Mouse (Mus musculus) layer of hippocampus, postnatal 10 days (tissue): Measurements from ENCODE around the gene Spata31d1c. TPM values are rescaled to one million over a fixed set of nuclear protein-coding genes. Genes with fewer than 3 reads are reported as not detected.

Experiments used
- DNase-seq, 2 experiments: peaks; one replicate each; pipeline ENCODE4 v3.0.0; 2021; ENCODE audit warnings: low spot score in 2 of 2
- long read RNA-seq: library from polyadenylated mRNA; stranded (forward); transcript quantifications from one replicate; pipeline ENCODE4 v2.0.0, GENCODE M21; 2023
- total RNA-seq, 2 experiments: library from RNA; stranded (reverse); gene quantifications; 2 replicates each; pipeline ENCODE4 v1.2.3; 2021

Spata31d1c gene
- total RNA-seq, result not detected
- long read RNA-seq, result 0 reads

GRCm38 (mm10) chr13:65032758-65033157, at the start of gene Spata31d1c:
Spata31d1c (plus strand) TSS chr13:65033058.
- DNase-seq, result no peak

- DNase-seq, result no peak
Measured at GRCm38 (mm10) chr13:64988828-64989227, 44.0 kb upstream of the Spata31d1c start.

GRCm38 (mm10) chr13:65005414-65005813, 27.4 kb upstream of the Spata31d1c start:
- no peak for DNase-seq

GRCm38 (mm10) chr13:65006760-65007159, 26.1 kb upstream of the Spata31d1c start:
- DNase-seq, result no peak

DNA sequence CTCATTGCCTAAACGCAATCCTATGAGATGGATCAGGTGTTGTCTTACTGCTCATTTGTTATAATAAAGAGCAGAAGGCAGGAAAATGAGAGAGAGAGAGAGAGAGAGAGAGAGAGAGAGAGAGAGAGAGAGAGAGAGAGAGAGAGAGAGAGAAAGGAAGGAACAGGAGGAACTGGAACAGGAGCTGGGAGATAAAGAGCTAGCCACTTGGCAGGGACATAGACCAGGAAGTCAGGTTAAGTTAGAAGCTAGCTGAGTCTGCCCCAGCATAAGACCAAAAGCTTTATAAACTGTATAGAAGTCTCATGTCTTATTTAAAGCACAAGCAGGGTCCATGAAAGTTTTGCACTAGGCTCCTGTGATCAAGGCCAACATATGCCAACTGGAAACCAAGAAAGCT, 24.9 kb upstream of the Spata31d1c start:
- no peak for DNase-seq

GRCm38 (mm10) chr13:65011052-65011738, 21.7 kb upstream of the Spata31d1c start:
- DNase-seq, result no peak

DNA sequence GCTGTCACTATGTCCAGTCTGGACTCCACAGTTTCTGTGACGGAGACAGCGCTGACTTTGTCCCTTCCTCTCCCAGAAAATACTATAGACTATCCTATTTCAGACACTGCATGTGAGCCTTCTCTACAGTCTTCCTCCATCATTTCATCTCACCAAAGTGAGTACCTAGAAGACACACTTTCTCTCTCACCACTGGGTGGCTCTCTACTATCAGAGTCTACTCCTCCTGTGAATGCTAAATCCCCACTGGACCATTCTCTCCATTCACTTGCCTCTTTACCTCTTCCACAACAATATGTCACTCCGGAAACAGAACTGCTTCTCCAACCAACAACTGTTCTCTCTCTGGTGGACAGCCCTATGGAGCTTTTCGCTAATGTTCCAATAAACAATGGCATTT, 2.2 kb downstream of the Spata31d1c start:
- no peak for DNase-seq

DNA sequence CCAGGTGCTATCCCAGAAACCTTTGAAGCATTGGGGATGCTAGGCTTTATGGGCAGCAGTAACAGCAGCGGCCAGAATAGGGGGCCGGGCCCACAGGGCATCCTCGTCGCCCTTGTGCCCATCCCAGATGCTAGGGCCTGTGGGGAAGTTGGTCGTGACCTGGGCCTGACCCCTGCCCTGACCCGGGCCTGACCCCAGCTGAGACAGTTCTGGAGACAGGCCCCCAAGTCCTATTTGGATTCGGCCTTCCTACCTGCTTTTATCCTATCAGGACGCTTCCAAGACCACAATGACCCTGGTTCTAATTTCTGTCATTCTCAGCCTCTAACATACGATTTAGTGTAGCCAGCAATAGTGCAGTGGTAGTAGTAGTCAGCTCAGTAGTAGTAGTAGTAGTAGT, 19.8 kb downstream of the Spata31d1c start, which contains the start of gene Prss47:
Gene Prss47, minus strand, starts transcription at position 101 of the 400 bp plus-strand sequence.
- no peak for DNase-seq

- DNase-seq, result no peak
Measured at GRCm38 (mm10) chr13:65069969-65070368, 37.1 kb downstream of the Spata31d1c start.

Other genes with a start within 250 kb of the Spata31d1c start
- gene Cntnap3, start 129.1 kb upstream of the Spata31d1c start, total RNA-seq, result 1 to 10 TPM; 7.3 to 9.6 TPM
- not detected for gene Spata31, start 115.7 kb upstream of the Spata31d1c start, total RNA-seq
- not detected for gene Prss47, start 19.7 kb downstream of the Spata31d1c start, total RNA-seq
- gene Mfsd14b, start 79.9 kb downstream of the Spata31d1c start, total RNA-seq, result 10 to 100 TPM; 32.0 to 33.3 TPM
- not detected for gene Olfr465-ps1, start 105.0 kb downstream of the Spata31d1c start, total RNA-seq
- not detected for gene Olfr466, start 117.2 kb downstream of the Spata31d1c start, total RNA-seq
- under 1 TPM; 0.18 to 0.38 TPM for gene Nlrp4f, start 172.9 kb downstream of the Spata31d1c start, total RNA-seq
- under 1 TPM; 0.30 to 0.56 TPM for gene Gm10775, start 226.5 kb downstream of the Spata31d1c start, total RNA-seq
- 10 to 100 TPM; 68.0 to 71.4 TPM for gene Zfp369, start 245.8 kb downstream of the Spata31d1c start, total RNA-seq